Mouse (Mus musculus) lung, postnatal 0 days (tissue): ENCODE measurements around the gene Ap2a1. TPM values are rescaled to one million over a fixed set of nuclear protein-coding genes. Genes with fewer than 3 reads are reported as not detected.

ENCODE experiments used
- ATAC-seq: fragments of 200-750 bp; cut with Nextera tagmentation; 2 replicates; pipeline ENCODE4 v1.8.0; 2017; ENCODE audit warnings: moderate library complexity
- DNase-seq: peaks from one replicate; pipeline ENCODE4 v3.0.0-alpha.2; 2016; ENCODE audit warnings: low spot score
- H3K27ac ChIP-seq: fragments of 300-500 bp; sonication (generic); 2 replicates; pipeline ENCODE4 v1.5.1; 2014; ENCODE audit warnings: antibody characterized with exemption, mild to moderate bottlenecking, low read length, mixed read lengths
- H3K27me3 ChIP-seq: fragments of 300-500 bp; sonication (generic); replicated peaks from 2 replicates; pipeline ENCODE4 v1.6.1; 2014; ENCODE audit warnings: low read length, mixed read lengths; ENCODE audit not compliant: insufficient read depth
- H3K36me3 ChIP-seq: fragments of 300-500 bp; sonication (generic); 2 replicates; pipeline ENCODE4 v1.6.1; 2014; ENCODE audit warnings: low read length, mixed read lengths; ENCODE audit not compliant: insufficient read depth
- H3K4me1 ChIP-seq: fragments of 300-500 bp; sonication (generic); 2 replicates; pipeline ENCODE4 v1.6.1; 2014; ENCODE audit warnings: antibody characterized with exemption, low read depth, low read length, mixed read lengths; ENCODE audit not compliant: insufficient read depth
- H3K4me2 ChIP-seq: fragments of 300-500 bp; sonication (generic); replicated peaks from 2 replicates; pipeline ENCODE4 v1.6.1; 2014; ENCODE audit warnings: low read depth, mild to moderate bottlenecking, low read length, moderate library complexity, mixed read lengths
- H3K4me3 ChIP-seq: fragments of 300-500 bp; sonication (generic); 2 replicates; pipeline ENCODE4 v1.5.1; 2014; ENCODE audit warnings: low read depth, low read length
- H3K9ac ChIP-seq: fragments of 300-500 bp; sonication (generic); replicated peaks from 2 replicates; pipeline ENCODE4 v1.6.1; 2014; ENCODE audit warnings: low read depth, mild to moderate bottlenecking
- H3K9me3 ChIP-seq: fragments of 300-500 bp; sonication (generic); 2 replicates; pipeline ENCODE4 v1.6.1; 2016; ENCODE audit warnings: low read length, mixed read lengths
- CTCF ChIP-seq: IDR thresholded peaks from 2 replicates; pipeline ENCODE4 v1.5.1; 2016; ENCODE audit warnings: antibody characterized with exemption, mild to moderate bottlenecking
- EP300 ChIP-seq: IDR thresholded peaks from 2 replicates; pipeline ENCODE4 v1.6.1; 2016; ENCODE audit warnings: antibody characterized with exemption, mild to moderate bottlenecking, control low read depth
- WGBS: fragments of 180-500 bp; shearing (Covaris S2); extraction: QIAGEN DNeasy Blood & Tissue Kit; methylation state at CpG from one replicate; pipeline ENCODE4 v1.1.7; 2014; 5-methylcytosine and 5-hydroxymethylcytosine counted together
- polyA plus RNA-seq: library from polyadenylated mRNA; unstranded; fragments of >200 nt; fragmentation: Nextera tagmentation; extraction: Ambion mirVana; gene quantifications from 2 replicates; pipeline ENCODE4 v1.2.1, GENCODE M21; 2015

Ap2a1 gene
- polyA plus RNA-seq, 1 experiment from 2014 or later, result 36.1 TPM

GRCm38 (mm10) chr7:44955628-44956027, 26.3 kb upstream of the Ap2a1 start:
- Histone ChIP-seq H3K9ac (no peak overlapping the region), H3K4me2 (no peak overlapping the region), H3K36me3 (no peaks in the 10 kb centered on the region), H3K9me3 (no peaks in the 10 kb centered on the region), H3K27ac (no peak overlapping the region), H3K27me3 (0 out of 2 replicates have a peak, but pooled peaks cover 4% of the 10 kb centered on the region), H3K4me1 (no peaks in the 10 kb centered on the region; the same call in 1 of the 2 replicates), H3K4me3 (no peak overlapping the region)
- 42% methylated on average over 5 of the region's 5 CpGs for WGBS
- ATAC-seq (no peak), DNase-seq (peak; percentile 55)
- TF ChIP-seq EP300, result no peak
- TF ChIP-seq CTCF, result peak; percentile 67

GRCm38 (mm10) chr7:44954091-44954885, 25.0 kb upstream of the Ap2a1 start:
- H3K4me3 ChIP-seq, result no peak overlapping the region
- no peaks in the 10 kb centered on the region; the same call in 1 of the 2 replicates for H3K4me1 ChIP-seq
- 79% methylated on average over 12 of the region's 12 CpGs for WGBS
- 0 out of 2 replicates have a peak, but pooled peaks cover 4% of the 10 kb centered on the region for H3K27me3 ChIP-seq
- H3K36me3 ChIP-seq, result no peaks in the 10 kb centered on the region
- no peak for DNase-seq
- TF ChIP-seq CTCF (no peak), EP300 (no peak)
- H3K9ac ChIP-seq, result no peak overlapping the region
- H3K27ac ChIP-seq, result no peak overlapping the region
- no peaks in the 10 kb centered on the region for H3K9me3 ChIP-seq
- ATAC-seq, result no peak
- no peak overlapping the region for H3K4me2 ChIP-seq

GRCm38 (mm10) chr7:44953561-44953960, 24.3 kb upstream of the Ap2a1 start:
- TF ChIP-seq CTCF, result no peak
- no peaks in the 10 kb centered on the region for H3K9me3 ChIP-seq
- H3K4me2 ChIP-seq, result no peak overlapping the region
- no peak for ATAC-seq
- DNase-seq, result no peak
- H3K36me3 ChIP-seq, result no peaks in the 10 kb centered on the region
- H3K9ac ChIP-seq, result no peak overlapping the region
- 63% methylated on average over 14 of the region's 14 CpGs for WGBS
- no peak overlapping the region for H3K27ac ChIP-seq
- H3K27me3 ChIP-seq, result 0 out of 2 replicates have a peak, but pooled peaks cover 4% of the 10 kb centered on the region
- H3K4me3 ChIP-seq, result no peak overlapping the region
- no peaks in the 10 kb centered on the region; the same call in 1 of the 2 replicates for H3K4me1 ChIP-seq

GRCm38 (mm10) chr7:44952611-44953306, 23.5 kb upstream of the Ap2a1 start:
- DNase-seq, result peak; percentile 99
- Histone ChIP-seq H3K27me3 (0 out of 2 replicates have a peak, but pooled peaks cover 4% of the 10 kb centered on the region), H3K9ac (peak overlapping the region; percentile 50), H3K4me1 (no peaks in the 10 kb centered on the region; the same call in 1 of the 2 replicates), H3K4me2 (peak overlapping the region; percentile 97), H3K4me3 (peak overlapping the region; percentile 55), H3K36me3 (no peaks in the 10 kb centered on the region), H3K27ac (peak overlapping the region; percentile 85), H3K9me3 (no peaks in the 10 kb centered on the region)
- ATAC-seq, result peak; percentile 92
- no peak; the same call in 1 of the 2 replicates for TF ChIP-seq EP300
- TF ChIP-seq CTCF, result no peak
- 6% methylated on average over 24 of the region's 24 CpGs for WGBS

GRCm38 (mm10) chr7:44951960-44952359, 22.7 kb upstream of the Ap2a1 start:
- no peaks in the 10 kb centered on the region for H3K36me3 ChIP-seq
- TF ChIP-seq EP300 (no peak; the same call in 1 of the 2 replicates), CTCF (no peak)
- DNase-seq (peak; percentile 93), ATAC-seq (peak; percentile 89)
- H3K9me3 ChIP-seq, result no peaks in the 10 kb centered on the region
- H3K4me3 ChIP-seq, result peak overlapping the region; percentile 55
- peak overlapping the region; percentile 50 for H3K9ac ChIP-seq
- peak overlapping the region; percentile 85 for H3K27ac ChIP-seq
- H3K4me2 ChIP-seq, result peak overlapping the region; percentile 97
- H3K4me1 ChIP-seq, result no peaks in the 10 kb centered on the region; the same call in 1 of the 2 replicates
- H3K27me3 ChIP-seq, result 0 out of 2 replicates have a peak, but pooled peaks cover 4% of the 10 kb centered on the region
- WGBS, result under 1% methylated on average over 10 of the region's 10 CpGs

- H3K9me3 ChIP-seq, result no peaks in the 10 kb centered on the region
- no peak overlapping the region for H3K4me2 ChIP-seq
- H3K4me1 ChIP-seq, result no peaks in the 10 kb centered on the region; the same call in 1 of the 2 replicates
- no peak for TF ChIP-seq EP300
- TF ChIP-seq CTCF, result no peak
- H3K27ac ChIP-seq, result no peak overlapping the region
- H3K27me3 ChIP-seq, result 0 out of 2 replicates have a peak, but pooled peaks cover 4% of the 10 kb centered on the region
- ATAC-seq (no peak), DNase-seq (no peak)
- H3K4me3 ChIP-seq, result no peak overlapping the region
- 65% methylated on average over 6 of the region's 6 CpGs for WGBS
- H3K36me3 ChIP-seq, result no peaks in the 10 kb centered on the region
- no peak overlapping the region for H3K9ac ChIP-seq
These were observed 20.6 kb upstream of the Ap2a1 start for GRCm38 (mm10) chr7:44949922-44950321.
